Mouse (Mus musculus): ENCODE results near the gene Cdan1. TPM values are rescaled to one million over a fixed set of nuclear protein-coding genes. Genes with fewer than 3 reads are reported as not detected.

Cdan1 gene
- 17.0 and 19.7 TPM in 2 replicates for polyA plus RNA-seq (2011; ENCODE audit: insufficient read depth, insufficient read length, low read depth, missing spikeins)

DNA sequence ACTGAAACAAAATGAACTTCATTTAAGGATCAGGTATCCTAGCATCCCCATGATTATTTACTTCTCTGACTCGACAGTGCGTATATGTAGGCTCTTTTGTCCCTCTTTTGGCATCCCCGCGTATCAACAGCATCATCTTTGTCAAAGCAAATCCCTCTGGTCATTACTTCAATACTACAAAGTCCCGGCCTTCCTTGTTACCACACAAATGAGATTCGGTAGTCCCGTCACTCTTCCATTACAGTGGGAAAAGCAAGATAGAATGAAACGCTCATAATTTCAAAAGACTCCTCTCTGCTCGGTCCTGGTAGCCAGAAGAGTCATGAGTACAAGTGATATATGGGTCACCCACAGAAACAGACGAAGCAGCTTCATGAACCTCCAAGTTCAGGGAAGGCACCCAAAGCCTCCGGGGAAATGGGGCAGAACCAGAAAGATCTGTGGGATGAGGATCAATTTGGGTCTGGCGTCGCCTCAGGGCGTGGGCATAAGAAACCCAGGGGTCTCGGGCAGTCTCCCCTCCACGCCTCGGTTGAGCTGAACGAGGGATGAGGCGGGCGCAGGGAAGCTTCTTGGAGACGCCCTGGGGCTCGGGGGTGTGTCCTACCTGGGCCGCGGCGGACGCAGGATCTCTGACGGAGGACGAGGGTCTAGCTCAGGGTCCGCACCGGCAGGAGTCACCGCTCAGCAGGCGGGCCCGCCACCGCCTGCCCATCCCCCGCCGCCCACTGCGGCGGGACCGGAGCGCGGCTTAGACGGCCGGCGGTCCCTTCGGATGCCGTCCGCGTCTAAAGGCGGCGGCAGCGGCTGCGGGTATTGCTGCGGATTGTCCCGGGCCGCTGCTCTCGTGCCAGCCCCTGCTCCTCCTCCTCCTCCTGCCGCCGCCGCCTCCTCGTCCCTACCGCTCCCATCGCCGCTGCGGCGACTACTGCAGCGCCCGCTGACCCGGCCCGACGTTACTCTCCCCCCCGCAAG, at the start of gene Cdan1:
Gene Cdan1 (minus strand): TSS at position 680 of the 975 bp plus-strand sequence.
- H3K4me1 ChIP-seq (ENCODE audit: control insufficient read depth, insufficient read depth, low read length) = no peaks in the 10 kb centered on the region
- peak within 1 kb of the TSS; percentile 94 for H3K4me3 ChIP-seq (ENCODE audit: low read depth, low read length)
- TF ChIP-seq EP300 (IDR thresholded peaks at IDR 0.05; ENCODE audit: insufficient read depth, low read depth, low read length) (no peak), POLR2A (IDR thresholded peaks at IDR 0.05; ENCODE audit: insufficient read depth, low read length) (no peak), CTCF (IDR thresholded peaks at IDR 0.05; ENCODE audit: low read depth, low read length) (no peak)
- H3K9me3 ChIP-seq (replicated peaks; ENCODE audit: control insufficient read depth, insufficient read depth, low read length, poor library complexity, severe bottlenecking) = no peaks in the 10 kb centered on the region
- H3K9ac ChIP-seq (ENCODE audit: low read depth, poor library complexity, severe bottlenecking) = peak within 1 kb of the TSS; percentile 70
- H3K27me3 ChIP-seq (ENCODE audit: control insufficient read depth, insufficient read depth, low read length, poor library complexity, severe bottlenecking) = no peaks in the 10 kb centered on the region
- H3K36me3 ChIP-seq (ENCODE audit: control insufficient read depth, insufficient read depth, low read length, poor library complexity, severe bottlenecking) = no peaks in the 10 kb centered on the region
- no peak within 1 kb of the TSS for H3K27ac ChIP-seq (ENCODE audit: insufficient read depth, low read length)

DNA sequence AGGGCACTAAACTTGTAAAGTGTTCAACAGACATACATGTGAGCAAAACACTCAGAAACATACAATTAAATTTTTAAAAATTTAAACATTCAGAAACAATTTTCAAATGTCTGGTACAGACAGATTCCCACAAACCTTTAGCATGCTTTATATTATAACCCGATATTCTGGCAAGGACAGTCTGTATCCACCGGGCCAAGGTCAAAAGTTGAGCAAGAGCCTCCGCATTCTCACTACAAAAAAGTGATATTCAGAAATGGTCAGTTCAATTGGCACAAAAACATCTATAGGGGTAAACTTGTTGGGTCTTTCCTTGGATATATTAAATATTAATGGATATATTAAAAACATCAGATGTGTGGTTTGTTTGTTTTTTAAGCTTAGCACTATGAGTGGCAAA, 46.4 kb upstream of the Cdan1 start:
- Histone ChIP-seq H3K4me3 (ENCODE audit: low read depth, low read length) (no peak overlapping the region), H3K27ac (ENCODE audit: insufficient read depth, low read length) (no peak overlapping the region), H3K4me1 (ENCODE audit: control insufficient read depth, insufficient read depth, low read length) (no peaks in the 10 kb centered on the region), H3K9ac (ENCODE audit: low read depth, poor library complexity, severe bottlenecking) (no peak overlapping the region), H3K27me3 (ENCODE audit: control insufficient read depth, insufficient read depth, low read length, poor library complexity, severe bottlenecking) (no peaks in the 10 kb centered on the region), H3K36me3 (ENCODE audit: control insufficient read depth, insufficient read depth, low read length, poor library complexity, severe bottlenecking) (0 out of 2 replicates have a peak, but pooled peaks cover 2% of the 10 kb centered on the region), H3K9me3 (replicated peaks; ENCODE audit: control insufficient read depth, insufficient read depth, low read length, poor library complexity, severe bottlenecking) (no peaks in the 10 kb centered on the region)
- no peak for TF ChIP-seq CTCF (IDR thresholded peaks at IDR 0.05; ENCODE audit: low read depth, low read length)

DNA sequence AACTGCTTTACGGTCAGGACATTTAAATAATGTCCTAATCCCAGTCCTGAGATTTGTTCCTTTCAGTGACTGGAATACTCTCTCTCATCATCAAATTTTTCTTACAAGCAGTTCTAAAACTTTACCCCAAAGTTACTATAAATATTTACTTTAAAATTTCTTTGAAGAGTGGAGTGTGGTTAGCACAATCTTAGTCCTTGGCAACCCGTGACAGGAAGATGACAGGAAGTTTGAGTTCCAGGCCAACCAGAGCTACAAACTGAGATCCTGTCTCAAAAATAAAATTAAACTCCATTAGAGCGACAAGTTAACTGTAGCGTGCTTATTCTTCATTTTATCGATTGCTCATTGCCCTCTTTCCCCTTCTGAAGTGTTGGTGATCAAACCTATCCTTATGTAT, 37.7 kb upstream of the Cdan1 start:
- H3K9me3 ChIP-seq (replicated peaks; ENCODE audit: control insufficient read depth, insufficient read depth, low read length, poor library complexity, severe bottlenecking) = no peaks in the 10 kb centered on the region
- TF ChIP-seq POLR2A (IDR thresholded peaks at IDR 0.05; ENCODE audit: insufficient read depth, low read length) (no peak), EP300 (IDR thresholded peaks at IDR 0.05; ENCODE audit: insufficient read depth, low read depth, low read length) (no peak), CTCF (IDR thresholded peaks at IDR 0.05; ENCODE audit: low read depth, low read length) (no peak)
- H3K27ac ChIP-seq (ENCODE audit: insufficient read depth, low read length) = no peak overlapping the region
- H3K4me1 ChIP-seq (ENCODE audit: control insufficient read depth, insufficient read depth, low read length) = no peaks in the 10 kb centered on the region
- H3K4me3 ChIP-seq (ENCODE audit: low read depth, low read length) = no peak overlapping the region
- H3K27me3 ChIP-seq (ENCODE audit: control insufficient read depth, insufficient read depth, low read length, poor library complexity, severe bottlenecking) = no peaks in the 10 kb centered on the region
- H3K9ac ChIP-seq (ENCODE audit: low read depth, poor library complexity, severe bottlenecking) = no peak overlapping the region
- H3K36me3 ChIP-seq (ENCODE audit: control insufficient read depth, insufficient read depth, low read length, poor library complexity, severe bottlenecking) = no peaks in the 10 kb centered on the region

GRCm38 (mm10) chr2:120873192-120873591, 23.3 kb upstream of the Cdan1 start:
- no peak overlapping the region for H3K4me3 ChIP-seq (ENCODE audit: low read depth, low read length)
- H3K9me3 ChIP-seq (replicated peaks; ENCODE audit: control insufficient read depth, insufficient read depth, low read length, poor library complexity, severe bottlenecking) = no peaks in the 10 kb centered on the region
- TF ChIP-seq CTCF (IDR thresholded peaks at IDR 0.05; ENCODE audit: low read depth, low read length) (no peak), EP300 (IDR thresholded peaks at IDR 0.05; ENCODE audit: insufficient read depth, low read depth, low read length) (no peak)
- H3K36me3 ChIP-seq (ENCODE audit: control insufficient read depth, insufficient read depth, low read length, poor library complexity, severe bottlenecking) = no peaks in the 10 kb centered on the region
- H3K27ac ChIP-seq (ENCODE audit: insufficient read depth, low read length) = no peak overlapping the region
- no peaks in the 10 kb centered on the region for H3K4me1 ChIP-seq (ENCODE audit: control insufficient read depth, insufficient read depth, low read length)
- no peak overlapping the region for H3K9ac ChIP-seq (ENCODE audit: low read depth, poor library complexity, severe bottlenecking)
- no peaks in the 10 kb centered on the region for H3K27me3 ChIP-seq (ENCODE audit: control insufficient read depth, insufficient read depth, low read length, poor library complexity, severe bottlenecking)

- no peak for TF ChIP-seq EP300 (IDR thresholded peaks at IDR 0.05; ENCODE audit: insufficient read depth, low read depth, low read length)
- TF ChIP-seq POLR2A (IDR thresholded peaks at IDR 0.05; ENCODE audit: insufficient read depth, low read length) = no peak
- no peak for TF ChIP-seq CTCF (IDR thresholded peaks at IDR 0.05; ENCODE audit: low read depth, low read length)
- Histone ChIP-seq H3K9me3 (replicated peaks; ENCODE audit: control insufficient read depth, insufficient read depth, low read length, poor library complexity, severe bottlenecking) (no peaks in the 10 kb centered on the region), H3K27me3 (ENCODE audit: control insufficient read depth, insufficient read depth, low read length, poor library complexity, severe bottlenecking) (no peaks in the 10 kb centered on the region), H3K36me3 (ENCODE audit: control insufficient read depth, insufficient read depth, low read length, poor library complexity, severe bottlenecking) (no peaks in the 10 kb centered on the region), H3K4me3 (ENCODE audit: low read depth, low read length) (no peak overlapping the region), H3K27ac (ENCODE audit: insufficient read depth, low read length) (no peak overlapping the region), H3K9ac (ENCODE audit: low read depth, poor library complexity, severe bottlenecking) (no peak overlapping the region), H3K4me1 (ENCODE audit: control insufficient read depth, insufficient read depth, low read length) (no peaks in the 10 kb centered on the region)
Observed at GRCm38 (mm10) chr2:120871447-120872336, 21.8 kb upstream of the Cdan1 start.
